24 mouse cellular contexts compared by ENCODE assay signal in genomic region chr14:56695495-56695894, GRCm38 (mm10). TPM values are rescaled to one million over a fixed set of nuclear protein-coding genes. Genes with fewer than 3 reads are reported as not detected.
DNase-seq lines count a peak whose midpoint lies in the region; ATAC-seq and TF ChIP-seq lines count a peak whose summit lies in the region.
"Had no signal": no experiment of that assay in that cellular context is flagged by ENCODE, and none has a peak within 500 bp of the region (broad histone marks: within the 10 kb centered on the region; RNA-seq: fewer than 3 reads in every experiment).

No protein-coding gene starts in this region.

- no peak for TF ChIP-seq POLR2A in heart, adult 2 months (IDR thresholded peaks at IDR 0.05; ENCODE audit: insufficient read depth, low read depth, low read length)
- TF ChIP-seq POLR2A in MEL (IDR thresholded peaks at IDR 0.05; ENCODE audit: control insufficient read depth in 1 of 2, insufficient read depth in 1 of 2, low read depth in 1 of 2, low read length in 2 of 2, poor library complexity in 1 of 2): no peak

- no peak for TF ChIP-seq EP300 in heart, adult 2 months (IDR thresholded peaks at IDR 0.05; ENCODE audit: insufficient read depth, low read depth, low read length)
- peak; percentile 28 to 56; a peak in 3 of 4 replicates for TF ChIP-seq EP300 in MEL (IDR thresholded peaks at IDR 0.05; ENCODE audit: low read depth in 1 of 2, low read length in 2 of 2)

- 0 out of 2 replicates have a peak overlapping the region, but pooled peaks have one; percentile 28 for H3K27ac ChIP-seq in gastrocnemius, adult 2 months
- peak overlapping the region; percentile 24; the same call in 1 of the 2 replicates for H3K27ac ChIP-seq in heart, adult 2 months
- H3K27ac ChIP-seq in MEL (ENCODE audit: control insufficient read depth, low read depth, low read length): no peak overlapping the region
- H3K27ac ChIP-seq in forebrain, embryonic 11.5 days (ENCODE audit: low read depth, low read length): no peak overlapping the region

- peaks cover 4% of the 10 kb centered on the region for H3K4me1 ChIP-seq in heart, adult 2 months (ENCODE audit: control insufficient read depth, insufficient read depth, low read length)
- H3K4me1 ChIP-seq in MEL (ENCODE audit: control insufficient read depth in 1 of 2, insufficient read depth in 2 of 2, low read length in 2 of 2): peaks cover 0 to 3% of the 10 kb centered on the region in 2 experiments; a peak in 2 of 4 replicates
- H3K4me1 ChIP-seq in forebrain, embryonic 11.5 days (replicated peaks; ENCODE audit: control insufficient read depth, insufficient read depth, low read length): no peaks in the 10 kb centered on the region

- DNase-seq in gastrocnemius, adult 2 months: no peak
- DNase-seq in gastrocnemius, postnatal 4 days (ENCODE audit: low spot score in 2 of 2): no peak
- no peak for DNase-seq in heart, adult 2 months
- no peak for DNase-seq in heart, postnatal 36 days
- DNase-seq in MEL (ENCODE audit: low read depth, low spot score) (peak; percentile 37), MEL-GATA-1-ER (ENCODE audit: extremely low read depth, low read depth) (peak; percentile 14)
- no peak for DNase-seq in forebrain, embryonic 11.5 days (ENCODE audit: low spot score)
- no peak for DNase-seq in embryo, embryonic 11 days
- DNase-seq: adrenal gland, adult 2 months; adrenal gland, adult 8-10 months; adrenal gland, postnatal 10 days; adrenal gland, postnatal 14 days; adrenal gland, postnatal 25 days; adrenal gland, postnatal 36 days; B cell, adult 2 months; cerebellum, adult 11 months; cerebellum, adult 11-12 months; cerebellum, adult 18-20 months; cerebellum, adult 2 months had no signal

- no peak overlapping the region for H3K4me2 ChIP-seq in forebrain, embryonic 11.5 days (ENCODE audit: low read depth, low read length, severe bottlenecking)

- H3K9ac ChIP-seq in heart, adult 2 months (ENCODE audit: low read depth, low read length): no peak overlapping the region
- H3K9ac ChIP-seq in MEL (ENCODE audit: control insufficient read depth, low read depth, low read length, poor library complexity, severe bottlenecking): no peak overlapping the region
- no peak overlapping the region for H3K9ac ChIP-seq in forebrain, embryonic 11.5 days (ENCODE audit: low read length)

- no peak for TF ChIP-seq CTCF in gastrocnemius, adult 2 months (IDR thresholded peaks at IDR 0.05)
- TF ChIP-seq CTCF in heart, adult 2 months (IDR thresholded peaks at IDR 0.05): no peak
- no peak for TF ChIP-seq CTCF in MEL (IDR thresholded peaks at IDR 0.05 in 2 of 3, conservative IDR thresholded peaks at IDR 0.05 in 1 of 3; ENCODE audit: control insufficient read depth in 1 of 3, insufficient read depth in 1 of 3, low read depth in 2 of 3, low read length in 3 of 3, poor library complexity in 1 of 3, severe bottlenecking in 1 of 3)

- no peak for TF ChIP-seq RAD21 in MEL (IDR thresholded peaks at IDR 0.05; ENCODE audit: low read depth, low read length)

- intact Hi-C loops in gastrocnemius, adult 2 months (cut with DNase I): loop anchor here (10.0 kb wide), 1 partner anchor 239 kb away; no protein-coding TSS in a partner anchor
- intact Hi-C loops in heart, adult 2 months (cut with DNase I): no loop called here
- intact Hi-C loops in heart, postnatal 36 days (cut with DNase I): no loop called here

- no peak for ATAC-seq in forebrain, embryonic 11.5 days (replicated peaks; ENCODE audit: low FRiP score)
- ATAC-seq: activated CD4-positive, CD25-positive, alpha-beta regulatory T cell, adult 4 months; CD4-positive, CD25-positive, alpha-beta regulatory T cell, adult 4 months; Patski had no signal

- no peaks in the 10 kb centered on the region for H3K9me3 ChIP-seq in MEL (replicated peaks; ENCODE audit: insufficient read depth, low read length)
- no peaks in the 10 kb centered on the region for H3K9me3 ChIP-seq in forebrain, embryonic 11.5 days (ENCODE audit: control insufficient read depth, low read length)
- H3K9me3 ChIP-seq: G1E had no signal

- H3K27me3 ChIP-seq in heart, adult 2 months (ENCODE audit: control insufficient read depth, insufficient read depth, low read length): no peaks in the 10 kb centered on the region
- H3K27me3 ChIP-seq in MEL (ENCODE audit: control insufficient read depth in 1 of 2, insufficient read depth in 2 of 2, low read length in 2 of 2): no peaks in the 10 kb centered on the region
- no peaks in the 10 kb centered on the region for H3K27me3 ChIP-seq in forebrain, embryonic 11.5 days (ENCODE audit: control insufficient read depth, insufficient read depth, low read length)
- H3K27me3 ChIP-seq: CH12.LX, Patski had no signal

- H3K36me3 ChIP-seq in heart, adult 2 months (ENCODE audit: control insufficient read depth, insufficient read depth, low read length): peaks cover 23% of the 10 kb centered on the region
- H3K36me3 ChIP-seq in MEL (ENCODE audit: control insufficient read depth in 1 of 2, insufficient read depth in 2 of 2, low read length in 2 of 2): peaks cover 9 to 22% of the 10 kb centered on the region in 2 experiments; a peak in 3 of 4 replicates
- peaks cover 11% of the 10 kb centered on the region; the same call in 1 of the 2 replicates for H3K36me3 ChIP-seq in forebrain, embryonic 11.5 days (ENCODE audit: control insufficient read depth, insufficient read depth, low read length)

- no peaks in the 10 kb centered on the region for H3K79me2 ChIP-seq in heart, adult 2 months (replicated peaks; ENCODE audit: control insufficient read depth, insufficient read depth, low read length)
- no peaks in the 10 kb centered on the region for H3K79me2 ChIP-seq in MEL (ENCODE audit: control insufficient read depth, insufficient read depth, low read length, poor library complexity)

- no peak overlapping the region for H3K4me3 ChIP-seq in gastrocnemius, adult 2 months
- no peak overlapping the region for H3K4me3 ChIP-seq in heart, adult 2 months
- no peak overlapping the region for H3K4me3 ChIP-seq in MEL (ENCODE audit: control insufficient read depth in 1 of 2, insufficient read depth in 1 of 2, low read depth in 2 of 2, low read length in 2 of 2)
- no peak overlapping the region for H3K4me3 ChIP-seq in forebrain, embryonic 11.5 days (ENCODE audit: low read depth, low read length)

- 69% methylated on average over 3 of the region's 3 CpGs for WGBS in heart, adult 2 months
- 91% methylated on average over 3 of the region's 3 CpGs for WGBS in forebrain, embryonic 11.5 days

TF ChIP-seq in MEL, 35 proteins besides CTCF, POLR2A, EP300 and RAD21:
- TF ChIP-seq MAZ (IDR thresholded peaks at IDR 0.05; ENCODE audit: low read depth, low read length) (no peak), TCF12 (IDR thresholded peaks at IDR 0.05; ENCODE audit: low read depth, low read length) (0 out of 2 replicates have a peak, but pooled peaks have one; percentile 10), RCOR1 (IDR thresholded peaks at IDR 0.05; ENCODE audit: low read depth, low read length) (peak; percentile 63; the same call in 1 of the 2 replicates), E2F4 (IDR thresholded peaks at IDR 0.05; ENCODE audit: borderline replicate concordance, low read depth, low read length) (no peak)

RNA-seq across cellular contexts. Expression of gene Mphosph8, which starts 27.4 kb away (rescaled TPM):
- total RNA-seq in gastrocnemius, adult 2 months (2021): 10 to 100 TPM; 14.0 to 15.0 TPM
- 10 to 100 TPM; 16.4 to 23.3 TPM for total RNA-seq in gastrocnemius, postnatal 4 days (2021)
- total RNA-seq in heart, adult 2 months (2021): 10 to 100 TPM; 25.5 to 27.9 TPM
- 5.1 and 11.1 TPM in 2 replicates for polyA plus RNA-seq in heart, adult 2 months (2012; rRNA removed)
- total RNA-seq in heart, postnatal 36 days (2021): 10 to 100 TPM; 21.7 to 31.8 TPM
- 13.0 and 14.1 TPM in 2 replicates for total RNA-seq in MEL (2012; rRNA removed)
- polyA plus RNA-seq in MEL (2012; ENCODE audit: insufficient read depth in 1 of 2, insufficient read length in 2 of 2, low read depth in 1 of 2, low replicate concordance in 2 of 2, missing spikeins in 1 of 2): 100 to 1,000 TPM in 1 of 2 experiments, 10 to 100 TPM in 1; 27.2 to 402 TPM
- polyA plus RNA-seq in forebrain, embryonic 11.5 days (2014; fragmentation: Nextera tagmentation; extraction: Ambion mirVana): 39.4 and 50.2 TPM in 2 replicates

Comparison
In these comparisons a context has a peak if more than half of its experiments do, and no peak if none do; other contexts are left out.
1. DNase-seq: peak in MEL (single experiment) and MEL-GATA-1-ER (single experiment); none in gastrocnemius, adult 2 months (single experiment), gastrocnemius, postnatal 4 days (0 of 2), heart, adult 2 months (0 of 2), heart, postnatal 36 days (0 of 2), forebrain, embryonic 11.5 days (single experiment) and embryo, embryonic 11 days (single experiment).
2. H3K27ac ChIP-seq: peak in gastrocnemius, adult 2 months (single experiment) and heart, adult 2 months (single experiment); none in MEL (single experiment) and forebrain, embryonic 11.5 days (single experiment).